Mouse (Mus musculus) kidney, postnatal 4 days (tissue): Measurements from ENCODE around the gene Disc1.

Source experiments
- DNase-seq, 2 experiments: peaks; one replicate each; pipeline ENCODE4 v3.0.0; 2021; ENCODE audit warnings: mixed read lengths in 2 of 2

The Disc1 gene

GRCm38 (mm10) chr8:125053505-125054435, at the start of gene Disc1:
Disc1 (plus strand) TSS chr8:125054195.
- peak; percentile 70 to 78 for DNase-seq

GRCm38 (mm10) chr8:125012695-125013627, 41.0 kb upstream of the Disc1 start, which contains the start of gene Tsnax:
Tsnax (plus strand) TSS chr8:125012997.
- peak; percentile 92 to 97 for DNase-seq

GRCm38 (mm10) chr8:125024085-125024484, 29.9 kb upstream of the Disc1 start:
- DNase-seq = no peak

GRCm38 (mm10) chr8:125027211-125027610, 26.8 kb upstream of the Disc1 start:
- DNase-seq = no peak

GRCm38 (mm10) chr8:125028841-125029240, 25.2 kb upstream of the Disc1 start:
- no peak for DNase-seq

- DNase-seq = no peak
These were observed 22.7 kb upstream of the Disc1 start for GRCm38 (mm10) chr8:125031276-125031675.

- DNase-seq = peak; percentile 85 to 86
These were observed 19.3 kb upstream of the Disc1 start for GRCm38 (mm10) chr8:125034669-125035068.

GRCm38 (mm10) chr8:125037081-125037480, 16.9 kb upstream of the Disc1 start:
- DNase-seq = peak; percentile 36 to 46

GRCm38 (mm10) chr8:125038731-125039130, 15.3 kb upstream of the Disc1 start:
- no peak for DNase-seq

GRCm38 (mm10) chr8:125040587-125041375, 13.2 kb upstream of the Disc1 start:
- no peak for DNase-seq

GRCm38 (mm10) chr8:125041496-125041895, 12.5 kb upstream of the Disc1 start:
- DNase-seq = no peak

GRCm38 (mm10) chr8:125043394-125043793, 10.6 kb upstream of the Disc1 start:
- no peak for DNase-seq

- DNase-seq = peak in 1 of 2 experiments; percentile 34
These were observed 10.1 kb upstream of the Disc1 start for GRCm38 (mm10) chr8:125043935-125044334.

GRCm38 (mm10) chr8:125045760-125046159, 8.2 kb upstream of the Disc1 start:
- DNase-seq = no peak

- no peak for DNase-seq
These were observed 4.8 kb upstream of the Disc1 start for GRCm38 (mm10) chr8:125049051-125049750.

- DNase-seq = no peak
These were observed 4.2 kb upstream of the Disc1 start for GRCm38 (mm10) chr8:125049826-125050225.

- DNase-seq = peak; percentile 90 to 91
These were observed 2.0 kb upstream of the Disc1 start for GRCm38 (mm10) chr8:125052026-125052425.

- peak; percentile 68 to 72 for DNase-seq
These were observed 428 bp downstream of the Disc1 start for GRCm38 (mm10) chr8:125054436-125054810.

- no peak for DNase-seq
These were observed 6.9 kb downstream of the Disc1 start for GRCm38 (mm10) chr8:125060904-125061303.

GRCm38 (mm10) chr8:125065596-125065995, 11.6 kb downstream of the Disc1 start:
- DNase-seq = no peak

- peak; percentile 63 to 75 for DNase-seq
These were observed 13.1 kb downstream of the Disc1 start for GRCm38 (mm10) chr8:125066913-125067595.
